Mouse (Mus musculus): ENCODE data around the gene Ifna4. TPM values are rescaled to one million over a fixed set of nuclear protein-coding genes. Genes with fewer than 3 reads are reported as not detected.

The Ifna4 gene
- total RNA-seq, 1 experiment from 2014 or later: not detected

DNA sequence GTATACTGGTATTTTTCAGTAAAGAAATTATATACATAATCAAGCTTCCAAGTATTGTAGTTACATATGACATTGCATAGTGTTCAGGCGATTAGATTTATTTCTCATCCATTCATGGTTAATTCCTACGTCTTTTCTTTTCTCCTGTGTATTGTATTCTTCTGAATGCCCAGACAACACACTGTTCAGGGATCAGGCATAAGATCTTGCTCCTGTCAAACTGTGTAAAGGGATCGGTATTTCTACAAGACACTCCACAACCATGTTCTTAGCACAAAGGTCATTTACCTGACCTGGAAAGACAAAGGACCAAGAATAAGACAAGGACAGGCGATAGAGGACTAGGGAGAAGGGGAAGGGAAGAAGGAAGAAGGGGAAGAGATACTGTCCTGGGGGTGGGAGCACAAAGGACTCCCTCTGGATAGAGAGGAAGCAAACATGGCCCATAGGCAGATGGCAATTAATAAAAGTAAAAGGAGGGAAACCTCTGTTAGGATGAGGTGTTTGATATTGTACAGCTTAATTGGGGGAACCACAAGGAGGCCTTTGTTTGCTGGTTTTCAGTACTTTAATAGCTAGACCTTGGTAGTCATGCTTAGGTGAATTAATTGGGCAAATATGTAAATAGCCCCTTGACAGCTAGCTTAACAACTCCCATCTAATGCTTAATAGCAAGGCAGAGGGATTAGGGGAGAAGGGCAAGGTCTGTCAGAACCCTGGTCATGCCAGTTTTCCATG lies 9.5 kb downstream of the Ifna4 start:
- no peak for ATAC-seq (replicated peaks in 1 of 2; ENCODE audit: insufficient read depth in 1 of 2, low FRiP score in 2 of 2, low TSS enrichment in 1 of 2, low read depth in 1 of 2, poor library complexity in 2 of 2, severe bottlenecking in 2 of 2)

- ATAC-seq (replicated peaks in 1 of 2; ENCODE audit: insufficient read depth in 1 of 2, low FRiP score in 2 of 2, low TSS enrichment in 1 of 2, low read depth in 1 of 2, poor library complexity in 2 of 2, severe bottlenecking in 2 of 2): peak; percentile 17 to 21; a peak in 2 of 4 replicates
These were observed 17.6 kb downstream of the Ifna4 start for GRCm38 (mm10) chr4:88859214-88859613.

DNA sequence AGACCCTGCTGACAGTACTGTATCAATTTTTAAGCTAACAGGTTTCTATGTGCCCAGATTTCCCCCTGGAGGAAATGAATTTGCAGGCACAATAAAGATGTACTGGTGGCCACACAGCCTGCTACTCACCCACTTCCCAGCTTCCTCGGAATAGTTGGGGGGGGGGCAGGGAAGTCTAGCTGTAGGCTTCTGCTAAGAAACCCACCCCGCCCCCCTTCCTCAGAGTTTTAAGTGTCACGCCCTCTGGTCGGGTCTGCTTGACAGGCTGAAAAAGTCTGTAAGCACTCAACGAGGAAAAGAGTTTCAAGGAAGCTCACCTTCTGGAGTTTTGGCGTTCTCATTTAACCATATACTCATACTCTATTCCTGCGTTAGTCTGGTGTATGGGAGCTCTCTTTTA lies 21.6 kb downstream of the Ifna4 start:
- no peak for ATAC-seq (replicated peaks in 1 of 2; ENCODE audit: insufficient read depth in 1 of 2, low FRiP score in 2 of 2, low TSS enrichment in 1 of 2, low read depth in 1 of 2, poor library complexity in 2 of 2, severe bottlenecking in 2 of 2)

- peak; percentile 82 to 87 for ATAC-seq (replicated peaks in 1 of 2; ENCODE audit: insufficient read depth in 1 of 2, low FRiP score in 2 of 2, low TSS enrichment in 1 of 2, low read depth in 1 of 2, poor library complexity in 2 of 2, severe bottlenecking in 2 of 2)
These were observed 22.9 kb downstream of the Ifna4 start for GRCm38 (mm10) chr4:88864599-88864998.

DNA sequence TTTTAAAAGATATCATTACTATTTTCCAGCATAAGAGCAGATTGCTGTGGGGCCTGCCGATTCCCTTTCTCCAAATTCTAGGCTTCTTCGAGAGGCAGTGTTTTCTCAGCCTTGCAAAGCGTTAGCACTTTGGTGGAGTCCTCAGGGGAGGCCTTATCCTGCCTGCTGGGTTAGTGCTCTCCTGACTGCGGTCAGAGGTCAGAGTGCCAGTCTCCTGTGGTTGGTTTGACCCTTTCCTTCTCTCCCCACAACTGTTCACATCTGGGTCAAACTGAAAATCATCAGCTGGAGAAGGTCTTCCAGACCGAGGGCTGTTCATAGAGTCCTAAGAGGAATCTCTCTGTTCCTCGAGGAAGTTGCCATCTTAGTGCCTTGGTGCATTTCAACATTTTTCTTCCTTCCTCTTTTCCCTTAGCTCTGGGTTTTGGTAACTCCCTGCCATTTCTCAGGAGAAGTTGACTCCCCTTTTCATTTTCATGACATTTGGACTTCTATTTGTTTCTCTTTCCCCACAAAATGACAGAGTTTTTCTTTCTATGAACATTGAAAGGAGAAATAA lies 23.4 kb downstream of the Ifna4 start:
- ATAC-seq (replicated peaks in 1 of 2; ENCODE audit: insufficient read depth in 1 of 2, low FRiP score in 2 of 2, low TSS enrichment in 1 of 2, low read depth in 1 of 2, poor library complexity in 2 of 2, severe bottlenecking in 2 of 2): peak; percentile 12 to 20

DNA sequence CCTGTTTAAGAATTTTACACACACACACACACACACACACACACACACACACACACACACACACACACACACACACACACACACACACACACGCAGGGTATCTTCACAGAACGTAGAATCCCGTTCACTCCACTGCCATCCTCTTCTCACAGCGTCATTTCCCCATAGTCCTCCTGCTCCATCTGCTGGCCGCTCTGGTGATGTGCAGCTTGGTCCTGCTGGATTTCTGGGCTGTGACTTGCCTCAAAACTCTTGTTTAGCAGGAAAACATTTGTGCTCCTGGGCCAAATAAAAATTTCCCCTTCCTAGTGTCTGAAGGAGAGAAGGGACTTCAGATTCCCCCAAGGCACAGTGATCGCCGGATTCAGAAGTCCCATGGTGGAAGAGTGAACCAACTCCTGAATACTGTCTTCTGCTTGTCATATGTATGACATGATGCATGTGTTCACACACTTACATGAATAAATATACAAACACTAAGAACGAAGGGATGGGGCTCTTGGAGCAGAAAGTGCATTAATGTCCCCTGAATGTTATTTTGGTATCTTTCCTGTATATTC lies 25.8 kb downstream of the Ifna4 start:
- ATAC-seq (replicated peaks in 1 of 2; ENCODE audit: insufficient read depth in 1 of 2, low FRiP score in 2 of 2, low TSS enrichment in 1 of 2, low read depth in 1 of 2, poor library complexity in 2 of 2, severe bottlenecking in 2 of 2): peak; percentile 72 to 82

DNA sequence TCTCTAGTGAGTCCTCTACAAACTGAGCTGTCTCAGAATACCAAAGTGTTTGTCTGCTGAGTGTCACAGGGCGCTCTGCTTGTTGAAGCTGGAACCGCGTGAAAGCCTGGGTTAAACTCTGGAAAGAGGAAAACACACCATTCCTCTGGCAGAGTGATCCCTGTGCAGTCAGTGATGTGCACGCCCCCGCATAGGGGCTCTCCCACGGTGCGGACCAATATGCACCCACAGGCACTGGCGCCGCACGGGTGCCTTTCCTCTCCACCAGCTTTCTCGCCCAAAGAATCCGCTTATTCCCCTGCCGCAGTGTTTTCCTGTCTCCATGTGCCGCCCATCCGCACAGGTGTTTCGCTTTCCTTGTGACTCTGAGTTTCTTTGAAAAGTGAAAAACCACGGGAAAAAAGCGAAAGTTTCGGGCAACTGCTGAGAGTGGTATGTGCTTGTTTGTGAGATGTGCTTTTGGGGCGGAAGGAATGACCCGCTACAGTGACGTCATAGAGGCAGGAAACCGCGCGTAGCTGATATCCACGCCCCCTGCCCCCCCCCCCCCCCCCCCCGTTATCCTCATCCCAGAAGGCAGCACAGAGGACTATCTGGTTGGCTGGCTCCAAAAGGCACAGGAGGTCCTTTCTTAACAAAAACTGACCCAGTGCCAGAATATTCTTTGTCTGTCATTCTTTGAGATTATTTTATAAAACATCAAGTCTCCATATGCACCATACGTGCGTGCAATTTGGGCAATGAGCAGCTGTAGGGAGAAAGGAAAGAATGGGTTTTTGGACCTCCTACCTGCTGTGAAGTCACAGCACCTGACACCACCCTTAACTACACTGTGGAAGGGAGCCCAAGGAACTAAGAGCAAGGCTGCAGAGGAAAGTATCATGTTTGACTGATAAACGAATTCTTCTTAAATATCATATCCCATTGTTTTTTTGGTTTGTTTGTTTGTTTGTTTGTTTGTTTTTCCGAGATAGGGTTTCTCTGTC lies 26.6 kb downstream of the Ifna4 start:
- peak; percentile 28 to 45 for ATAC-seq (replicated peaks in 1 of 2; ENCODE audit: insufficient read depth in 1 of 2, low FRiP score in 2 of 2, low TSS enrichment in 1 of 2, low read depth in 1 of 2, poor library complexity in 2 of 2, severe bottlenecking in 2 of 2)

DNA sequence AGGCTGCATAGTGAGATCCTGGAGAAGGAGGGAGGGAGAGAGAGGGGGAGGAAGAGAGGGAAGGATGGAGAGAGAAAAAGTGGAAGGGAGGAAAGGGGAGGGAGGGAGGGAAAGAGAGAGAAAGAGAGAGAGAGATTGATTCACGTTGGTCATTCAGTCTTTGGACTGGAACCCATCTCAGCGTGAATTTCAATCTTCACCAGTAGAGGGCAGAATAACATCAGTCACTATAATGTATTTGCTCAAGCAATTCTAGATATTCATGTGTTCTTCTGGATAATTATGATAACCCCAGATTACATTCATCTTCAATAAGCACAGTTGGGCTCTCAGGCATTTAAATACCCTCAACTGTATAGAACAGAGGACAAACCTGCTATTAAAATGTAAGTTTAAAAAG lies 31.0 kb downstream of the Ifna4 start:
- ATAC-seq (replicated peaks in 1 of 2; ENCODE audit: insufficient read depth in 1 of 2, low FRiP score in 2 of 2, low TSS enrichment in 1 of 2, low read depth in 1 of 2, poor library complexity in 2 of 2, severe bottlenecking in 2 of 2): 0 out of 4 replicates have a peak, but pooled peaks of 1 of the 2 experiments have one; percentile 30

DNA sequence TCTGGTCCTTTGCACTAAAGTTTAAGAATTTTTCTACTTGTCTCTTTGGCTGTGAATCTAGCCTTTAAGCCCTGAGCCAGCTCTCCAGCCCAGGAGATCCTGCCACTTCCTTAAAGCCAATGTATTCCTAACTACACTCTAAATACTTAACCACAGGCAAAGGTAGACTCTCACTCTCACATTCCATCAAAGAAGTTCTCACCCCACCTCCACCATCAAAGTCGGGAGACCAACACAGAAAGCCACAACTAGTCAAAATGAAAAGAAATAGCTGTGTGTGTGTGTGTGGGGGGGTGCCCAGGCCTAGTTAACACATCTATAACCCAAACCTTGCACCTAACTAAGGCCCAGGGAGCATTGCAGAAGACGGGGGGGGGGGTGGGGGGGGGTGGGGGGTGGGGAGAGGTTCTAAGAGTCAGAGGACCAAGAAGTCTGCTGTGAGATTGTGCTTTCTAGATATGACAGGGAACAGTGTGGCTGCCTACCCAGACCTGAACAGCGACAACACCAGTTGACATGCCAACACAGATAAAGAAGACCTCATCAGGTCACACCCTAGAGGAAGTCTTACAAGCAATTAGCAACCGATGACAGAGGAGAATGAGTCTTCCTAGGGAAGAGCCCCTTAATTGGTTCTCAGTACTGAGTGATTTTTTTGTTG lies 33.9 kb downstream of the Ifna4 start:
- no peak for ATAC-seq (replicated peaks in 1 of 2; ENCODE audit: insufficient read depth in 1 of 2, low FRiP score in 2 of 2, low TSS enrichment in 1 of 2, low read depth in 1 of 2, poor library complexity in 2 of 2, severe bottlenecking in 2 of 2)

DNA sequence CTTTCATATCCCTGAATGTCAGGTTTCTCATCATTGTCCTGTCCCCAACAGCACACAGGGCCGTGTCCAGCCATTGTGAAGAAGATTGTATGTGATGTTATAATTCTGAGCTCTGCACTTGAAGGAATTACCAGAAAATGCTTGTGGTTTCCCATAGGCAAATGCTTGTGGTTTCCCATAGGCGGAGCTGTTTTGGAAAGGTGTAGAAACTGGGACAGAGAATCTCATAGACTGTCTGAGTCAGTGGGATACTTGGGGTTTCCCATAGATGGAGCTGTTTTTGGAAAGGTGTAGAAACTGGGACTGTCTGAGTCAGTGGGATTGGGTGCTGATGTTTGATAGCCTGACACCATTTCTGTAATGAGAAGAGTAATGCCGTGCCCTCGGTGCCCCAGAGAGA lies 34.9 kb downstream of the Ifna4 start:
- ATAC-seq (replicated peaks in 1 of 2; ENCODE audit: insufficient read depth in 1 of 2, low FRiP score in 2 of 2, low TSS enrichment in 1 of 2, low read depth in 1 of 2, poor library complexity in 2 of 2, severe bottlenecking in 2 of 2): no peak

DNA sequence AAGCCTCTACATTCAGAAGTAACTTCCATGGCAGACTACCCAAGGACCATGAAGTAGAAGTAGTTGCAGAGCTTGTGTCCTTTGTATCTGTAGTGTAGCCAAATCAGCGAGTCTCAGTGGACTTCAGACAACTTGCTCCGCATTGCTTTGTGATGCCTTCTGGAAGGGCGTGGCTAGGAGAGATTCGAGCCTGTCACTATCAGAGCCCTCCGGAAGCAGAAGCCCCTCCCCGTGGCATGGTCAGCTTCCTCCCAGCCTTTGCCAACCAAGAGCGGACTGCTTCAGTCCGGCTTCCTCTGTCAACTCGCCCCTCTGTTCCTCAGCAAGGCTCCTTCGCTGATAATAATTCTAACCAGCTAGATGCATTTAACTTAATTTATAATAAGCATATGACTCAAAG lies 36.6 kb downstream of the Ifna4 start:
- peak; percentile 83 to 85 for ATAC-seq (replicated peaks in 1 of 2; ENCODE audit: insufficient read depth in 1 of 2, low FRiP score in 2 of 2, low TSS enrichment in 1 of 2, low read depth in 1 of 2, poor library complexity in 2 of 2, severe bottlenecking in 2 of 2)

DNA sequence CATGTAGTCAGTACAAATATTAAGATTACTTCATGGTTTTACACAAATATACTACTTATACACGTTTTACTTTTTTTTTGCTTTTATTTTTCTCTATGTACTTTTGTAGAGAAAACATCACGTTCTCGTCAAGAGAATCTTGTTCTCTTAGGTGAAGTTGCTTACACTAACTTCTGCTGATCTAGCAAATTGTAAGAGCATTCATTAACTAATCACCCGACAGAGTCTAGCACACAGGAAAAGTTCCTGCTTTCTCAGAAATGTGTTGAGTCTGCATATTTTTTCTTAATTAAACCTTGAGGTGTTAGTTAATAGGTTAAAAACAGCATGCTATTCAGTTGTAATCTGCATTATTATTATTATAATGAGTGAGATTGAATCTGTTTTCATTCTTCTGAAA lies 37.1 kb downstream of the Ifna4 start:
- ATAC-seq (replicated peaks in 1 of 2; ENCODE audit: insufficient read depth in 1 of 2, low FRiP score in 2 of 2, low TSS enrichment in 1 of 2, low read depth in 1 of 2, poor library complexity in 2 of 2, severe bottlenecking in 2 of 2): no peak

- ATAC-seq (replicated peaks in 1 of 2; ENCODE audit: insufficient read depth in 1 of 2, low FRiP score in 2 of 2, low TSS enrichment in 1 of 2, low read depth in 1 of 2, poor library complexity in 2 of 2, severe bottlenecking in 2 of 2): no peak
These were observed 38.4 kb downstream of the Ifna4 start, which contains the start of gene Ifne for GRCm38 (mm10) chr4:88880101-88880500. Gene Ifne, minus strand, starts transcription at chr4:88880201.

DNA sequence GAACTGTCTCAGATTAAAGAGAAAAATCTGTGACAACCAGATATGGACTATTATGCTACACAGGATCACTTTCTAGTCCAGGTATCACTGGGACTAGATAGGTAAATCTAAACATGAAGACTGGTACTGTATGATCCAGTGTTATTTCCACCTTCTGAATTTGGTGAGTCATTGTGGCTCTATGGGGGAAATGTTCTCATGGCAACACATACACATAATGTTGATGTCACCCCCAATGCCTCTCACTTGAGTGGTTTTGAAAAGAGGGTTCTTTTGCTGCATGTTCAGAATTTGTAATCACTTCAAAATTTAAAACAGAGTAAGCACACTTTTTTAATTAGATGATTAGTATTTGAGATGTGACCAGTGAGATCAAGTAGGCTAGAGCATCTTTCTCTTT lies 46.6 kb downstream of the Ifna4 start:
- ATAC-seq (replicated peaks in 1 of 2; ENCODE audit: insufficient read depth in 1 of 2, low FRiP score in 2 of 2, low TSS enrichment in 1 of 2, low read depth in 1 of 2, poor library complexity in 2 of 2, severe bottlenecking in 2 of 2): peak; percentile 76 to 81; a peak in 3 of 4 replicates

Data from hematopoietic stem cell, adult 5-6 weeks (primary cell).